Mouse (Mus musculus) embryo, embryonic 11.5 days (tissue): Measurements from ENCODE around the gene Olfr1423.
"Not testable (repeated sequence)": the region's sequence is repeated elsewhere in the genome, so short reads cannot be mapped to it uniquely, and the experiment has no call there.

Experiments used
- DNase-seq: peaks from one replicate; pipeline ENCODE4 v3.0.0-alpha.2; 2012; ENCODE audit warnings: low read depth, low spot score

Gene Olfr1423

GRCm38 (mm10) chr19:12041217-12041616, at the start of gene Olfr1423:
TSS of gene Olfr1423 (minus strand) at chr19:12041317.
- no peak for DNase-seq

- DNase-seq, result not testable (repeated sequence)
These were observed 36.5 kb upstream of the Olfr1423 start, which contains the start of gene Olfr1425 for GRCm38 (mm10) chr19:12077631-12078030. TSS of gene Olfr1425 (minus strand) at chr19:12077731.

GRCm38 (mm10) chr19:12069546-12069945, 28.4 kb upstream of the Olfr1423 start:
- not testable (repeated sequence) for DNase-seq

GRCm38 (mm10) chr19:12067806-12068205, 26.7 kb upstream of the Olfr1423 start:
- not testable (repeated sequence) for DNase-seq

- not testable (repeated sequence) for DNase-seq
These were observed 21.5 kb upstream of the Olfr1423 start, which contains the start of gene Olfr1424 for GRCm38 (mm10) chr19:12062582-12062981. TSS of gene Olfr1424 (minus strand) at chr19:12062682.

GRCm38 (mm10) chr19:12043163-12043562, 2.0 kb upstream of the Olfr1423 start:
- DNase-seq, result no peak

- DNase-seq, result no peak
These were observed 3.4 kb downstream of the Olfr1423 start for GRCm38 (mm10) chr19:12037727-12038126.

- DNase-seq, result no peak
These were observed 14.5 kb downstream of the Olfr1423 start for GRCm38 (mm10) chr19:12026606-12027005.

- DNase-seq, result no peak
These were observed 15.8 kb downstream of the Olfr1423 start for GRCm38 (mm10) chr19:12025333-12025732.

GRCm38 (mm10) chr19:12024149-12024548, 17.0 kb downstream of the Olfr1423 start:
- DNase-seq, result no peak

- DNase-seq, result no peak
These were observed 24.9 kb downstream of the Olfr1423 start for GRCm38 (mm10) chr19:12016192-12016591.

GRCm38 (mm10) chr19:12015708-12016107, 25.4 kb downstream of the Olfr1423 start:
- DNase-seq, result no peak

- no peak for DNase-seq
These were observed 27.9 kb downstream of the Olfr1423 start for GRCm38 (mm10) chr19:12013228-12013627.

GRCm38 (mm10) chr19:12012615-12013014, 28.5 kb downstream of the Olfr1423 start:
- no peak for DNase-seq

GRCm38 (mm10) chr19:12011560-12012556, 29.3 kb downstream of the Olfr1423 start:
- peak; percentile 94 for DNase-seq

- peak; percentile 88 for DNase-seq
These were observed 30.1 kb downstream of the Olfr1423 start for GRCm38 (mm10) chr19:12010916-12011559.

- DNase-seq, result peak; percentile 49
These were observed 30.8 kb downstream of the Olfr1423 start for GRCm38 (mm10) chr19:12010281-12010771.

- peak; percentile 77 for DNase-seq
These were observed 31.4 kb downstream of the Olfr1423 start for GRCm38 (mm10) chr19:12009501-12010280.

- DNase-seq, result no peak
These were observed 32.4 kb downstream of the Olfr1423 start for GRCm38 (mm10) chr19:12008410-12009380.
